Mouse (Mus musculus) embryo, embryonic 10 days (tissue): ENCODE results near the gene Tbcc.
"Not testable (repeated sequence)": the region's sequence is repeated elsewhere in the genome, so short reads cannot be mapped to it uniquely, and the experiment has no call there.

ENCODE experiments used
- DNase-seq: peaks from one replicate; pipeline ENCODE4 v3.0.0-alpha.2; 2015; ENCODE audit warnings: low spot score

Gene Tbcc

GRCm38 (mm10) chr17:46890116-46890815 lies at the start of gene Tbcc:
Gene Tbcc, plus strand, starts transcription at chr17:46890684.
- DNase-seq: peak; percentile 99

GRCm38 (mm10) chr17:46843022-46843421 lies 47.5 kb upstream of the Tbcc start:
- DNase-seq: no peak

GRCm38 (mm10) chr17:46843716-46844115 lies 46.8 kb upstream of the Tbcc start:
- no peak for DNase-seq

GRCm38 (mm10) chr17:46844811-46845210 lies 45.7 kb upstream of the Tbcc start:
- DNase-seq: no peak

GRCm38 (mm10) chr17:46845262-46845661 lies 45.2 kb upstream of the Tbcc start:
- DNase-seq: no peak

- DNase-seq: not testable (repeated sequence)
Measured at GRCm38 (mm10) chr17:46846573-46846972, 43.9 kb upstream of the Tbcc start.

GRCm38 (mm10) chr17:46847206-46847605 lies 43.3 kb upstream of the Tbcc start:
- no peak for DNase-seq

GRCm38 (mm10) chr17:46852725-46853124 lies 37.8 kb upstream of the Tbcc start:
- peak; percentile 70 for DNase-seq

- DNase-seq: no peak
Measured at GRCm38 (mm10) chr17:46853281-46853680, 37.2 kb upstream of the Tbcc start.

- no peak for DNase-seq
Measured at GRCm38 (mm10) chr17:46854096-46854495, 36.4 kb upstream of the Tbcc start.

GRCm38 (mm10) chr17:46854640-46855110 lies 35.8 kb upstream of the Tbcc start:
- no peak for DNase-seq

GRCm38 (mm10) chr17:46855328-46856106 lies 35.0 kb upstream of the Tbcc start:
- no peak for DNase-seq

GRCm38 (mm10) chr17:46856107-46856388 lies 34.4 kb upstream of the Tbcc start:
- DNase-seq: no peak

GRCm38 (mm10) chr17:46856471-46857360 lies 33.8 kb upstream of the Tbcc start:
- peak; percentile 74 for DNase-seq

- DNase-seq: peak; percentile 81
Measured at GRCm38 (mm10) chr17:46857361-46857902, 33.1 kb upstream of the Tbcc start.

GRCm38 (mm10) chr17:46857903-46858748 lies 32.4 kb upstream of the Tbcc start, which contains the start of gene Bicral:
Gene Bicral, minus strand, starts transcription at chr17:46858482.
- peak; percentile 72 for DNase-seq

GRCm38 (mm10) chr17:46858749-46859444 lies 31.6 kb upstream of the Tbcc start:
- no peak for DNase-seq

- no peak for DNase-seq
Measured at GRCm38 (mm10) chr17:46860120-46860519, 30.4 kb upstream of the Tbcc start.

- no peak for DNase-seq
Measured at GRCm38 (mm10) chr17:46864566-46865195, 25.8 kb upstream of the Tbcc start.

- DNase-seq: no peak
Measured at GRCm38 (mm10) chr17:46866836-46867235, 23.6 kb upstream of the Tbcc start.
